Mouse (Mus musculus) lung, embryonic 14.5 days (tissue): ENCODE data around the gene Larp4. TPM values are rescaled to one million over a fixed set of nuclear protein-coding genes. Genes with fewer than 3 reads are reported as not detected.

Experiments used
- ATAC-seq: fragments of 200-750 bp; cut with Nextera tagmentation; 2 replicates; pipeline ENCODE4 v1.8.0; 2017; ENCODE audit warnings: mild to moderate bottlenecking, moderate TSS enrichment, moderate library complexity; ENCODE audit not compliant: insufficient read depth
- DNase-seq: peaks from one replicate; pipeline ENCODE4 v3.0.0-alpha.2; 2015
- H3K27ac ChIP-seq: fragments of 300-500 bp; sonication (generic); 2 replicates; pipeline ENCODE4 v1.5.1; 2014; ENCODE audit warnings: low read depth, mild to moderate bottlenecking, moderate library complexity
- H3K27me3 ChIP-seq: fragments of 300-500 bp; sonication (generic); 2 replicates; pipeline ENCODE4 v1.6.1; 2014; ENCODE audit warnings: low read length, control low read depth; ENCODE audit not compliant: insufficient read depth
- H3K36me3 ChIP-seq: fragments of 300-500 bp; sonication (generic); 2 replicates; pipeline ENCODE4 v1.6.1; 2014; ENCODE audit warnings: control low read depth; ENCODE audit not compliant: insufficient read depth
- H3K4me1 ChIP-seq: fragments of 300-500 bp; sonication (generic); 2 replicates; pipeline ENCODE4 v1.6.1; 2014; ENCODE audit warnings: antibody characterized with exemption, control low read depth; ENCODE audit not compliant: insufficient read depth
- H3K4me2 ChIP-seq: fragments of 300-500 bp; sonication (generic); 2 replicates; pipeline ENCODE4 v1.6.1; 2014; ENCODE audit warnings: mild to moderate bottlenecking
- H3K4me3 ChIP-seq: fragments of 300-500 bp; sonication (generic); 2 replicates; pipeline ENCODE4 v1.5.1; 2014; ENCODE audit warnings: low read depth, low read length
- H3K9ac ChIP-seq: fragments of 300-500 bp; sonication (generic); 2 replicates; pipeline ENCODE4 v1.6.1; 2014
- H3K9me3 ChIP-seq: fragments of 300-500 bp; sonication (generic); 2 replicates; pipeline ENCODE4 v1.6.1; 2016; ENCODE audit warnings: low read depth, low read length, control low read depth
- CTCF ChIP-seq: IDR thresholded peaks from 2 replicates; pipeline ENCODE4 v1.5.1; 2016; ENCODE audit warnings: antibody characterized with exemption, low read depth
- WGBS: fragments of 180-500 bp; shearing (Covaris S2); extraction: QIAGEN DNeasy Blood & Tissue Kit; methylation state at CpG from one replicate; pipeline ENCODE4 v1.1.7; 2014; 5-methylcytosine and 5-hydroxymethylcytosine counted together
- polyA plus RNA-seq: library from polyadenylated mRNA; unstranded; fragments of >200 nt; fragmentation: Nextera tagmentation; extraction: Ambion mirVana; gene quantifications from 2 replicates; pipeline ENCODE4 v1.2.1, GENCODE M21; 2014

Larp4 gene
- polyA plus RNA-seq, 1 experiment from 2014 or later = 39.3 TPM

DNA sequence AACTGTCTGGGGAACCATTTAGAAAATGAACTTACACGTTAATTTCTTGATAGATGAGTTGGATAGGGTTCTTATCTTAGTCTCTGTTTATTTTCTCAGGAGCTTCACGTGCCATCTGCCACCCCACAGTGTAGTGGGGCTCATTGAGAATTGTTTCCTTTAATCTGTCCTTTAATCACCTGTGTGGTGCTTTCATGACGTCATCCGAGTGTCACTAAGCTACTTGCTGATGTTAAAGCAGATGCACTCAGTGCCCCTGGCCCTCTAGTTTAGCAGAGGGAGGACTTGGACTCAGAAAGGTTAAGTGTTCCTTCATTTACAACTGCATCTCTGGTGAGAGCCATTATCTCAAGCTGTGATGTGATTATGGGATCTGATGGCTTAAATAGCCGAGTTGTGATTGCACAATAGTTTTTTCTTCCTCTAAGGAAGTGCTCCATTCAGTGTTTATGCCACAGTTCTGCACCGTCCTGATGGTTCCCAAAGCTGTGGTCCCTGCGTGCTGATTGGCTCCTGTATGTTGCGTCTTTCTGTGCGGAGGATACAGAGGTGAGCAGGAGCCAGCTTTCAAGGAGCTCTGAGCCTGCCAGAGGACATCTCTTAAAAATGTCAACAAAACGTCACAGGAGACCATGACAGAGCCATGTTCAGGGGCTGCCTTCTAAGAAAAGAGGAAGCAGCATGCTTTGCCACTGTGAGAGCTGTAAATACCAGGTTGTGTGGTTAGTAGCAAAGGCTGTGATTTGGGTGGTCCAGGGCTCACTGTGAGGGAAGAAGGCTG is 71.6 kb downstream of the Larp4 start:
- DNase-seq (peak; percentile 36), ATAC-seq (no peak)
- Histone ChIP-seq H3K27me3 (no peaks in the 10 kb centered on the region), H3K9me3 (no peaks in the 10 kb centered on the region), H3K4me1 (peaks cover 15% of the 10 kb centered on the region), H3K4me3 (no peak overlapping the region), H3K4me2 (peak overlapping the region; percentile 76), H3K27ac (no peak overlapping the region), H3K36me3 (0 out of 2 replicates have a peak, but pooled peaks cover 4% of the 10 kb centered on the region), H3K9ac (peak overlapping the region; percentile 35; the same call in 1 of the 2 replicates)
- TF ChIP-seq CTCF = no peak
- 24% methylated on average over 10 of the region's 10 CpGs for WGBS

- Histone ChIP-seq H3K9me3 (no peaks in the 10 kb centered on the region), H3K9ac (peak overlapping the region; percentile 29; the same call in 1 of the 2 replicates), H3K27ac (no peak overlapping the region), H3K36me3 (0 out of 2 replicates have a peak, but pooled peaks cover 4% of the 10 kb centered on the region), H3K4me1 (peaks cover 15% of the 10 kb centered on the region), H3K4me3 (no peak overlapping the region), H3K27me3 (no peaks in the 10 kb centered on the region), H3K4me2 (peak overlapping the region; percentile 20; the same call in 1 of the 2 replicates)
- no peak for TF ChIP-seq CTCF
- DNase-seq (no peak), ATAC-seq (no peak)
- WGBS = 53% methylated on average over 9 of the region's 9 CpGs
These were observed 72.2 kb downstream of the Larp4 start for GRCm38 (mm10) chr15:100042048-100042400.

DNA sequence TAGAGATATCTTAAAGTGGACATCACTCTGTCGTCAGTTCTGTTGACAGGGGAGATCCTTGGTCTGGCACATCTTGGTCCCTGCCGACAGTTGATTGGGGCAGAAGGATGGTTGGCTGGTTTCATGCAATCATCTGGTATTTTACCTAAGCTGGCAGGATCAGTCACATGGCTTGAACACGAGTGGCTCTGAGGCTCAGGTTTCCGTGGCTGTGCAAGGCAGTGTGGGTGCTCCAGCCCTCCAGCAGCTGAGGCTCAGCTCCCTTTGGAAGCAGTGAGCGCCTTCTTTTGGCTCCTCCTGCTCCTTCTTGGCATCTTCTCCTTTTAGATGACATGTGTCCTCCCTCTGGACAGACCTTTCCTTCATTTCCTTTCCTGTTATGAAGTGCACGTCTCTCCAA is 75.7 kb downstream of the Larp4 start:
- H3K9ac ChIP-seq = no peak overlapping the region
- no peaks in the 10 kb centered on the region for H3K9me3 ChIP-seq
- ATAC-seq = no peak
- no peak for TF ChIP-seq CTCF
- no peak overlapping the region for H3K4me2 ChIP-seq
- H3K36me3 ChIP-seq = peaks cover 10% of the 10 kb centered on the region; the same call in 1 of the 2 replicates
- H3K4me1 ChIP-seq = peaks cover 12% of the 10 kb centered on the region
- WGBS = 41% methylated on average over 6 of the region's 6 CpGs
- DNase-seq = no peak
- no peak overlapping the region for H3K4me3 ChIP-seq
- H3K27me3 ChIP-seq = no peaks in the 10 kb centered on the region
- H3K27ac ChIP-seq = no peak overlapping the region

DNA sequence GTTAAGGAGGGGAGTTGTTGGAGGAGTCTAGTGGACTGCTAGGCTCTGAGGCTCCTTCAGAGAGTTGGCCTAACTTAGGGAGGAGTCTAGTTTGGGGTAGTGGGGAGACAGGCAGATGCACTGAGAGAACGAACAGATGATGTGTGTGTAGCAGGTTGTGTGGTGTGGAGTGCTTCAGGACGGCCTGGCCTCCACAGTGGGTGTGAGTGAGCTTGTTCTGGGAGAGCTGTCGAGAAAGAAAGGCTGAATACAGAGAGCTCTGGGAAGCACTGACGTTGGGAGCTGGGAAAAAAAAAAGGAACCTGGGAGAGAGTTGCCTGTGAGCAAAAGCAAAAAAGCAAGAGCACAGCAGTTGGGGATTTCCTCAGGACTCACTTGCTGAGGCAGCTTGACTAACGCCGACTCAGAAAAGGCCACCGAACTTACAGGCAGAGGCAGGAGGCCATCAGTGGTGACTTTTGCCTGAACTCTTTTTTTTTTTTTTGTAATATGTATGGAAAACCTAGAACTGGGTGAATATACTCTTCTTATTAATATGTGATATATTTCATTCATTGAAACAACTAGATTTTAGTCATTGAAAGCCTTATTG is 79.7 kb downstream of the Larp4 start:
- no peak overlapping the region for H3K9ac ChIP-seq
- H3K36me3 ChIP-seq = peaks cover 6% of the 10 kb centered on the region; the same call in 1 of the 2 replicates
- DNase-seq (no peak), ATAC-seq (no peak)
- 75% methylated on average over 7 of the region's 7 CpGs for WGBS
- no peaks in the 10 kb centered on the region for H3K27me3 ChIP-seq
- no peaks in the 10 kb centered on the region; the same call in 1 of the 2 replicates for H3K4me1 ChIP-seq
- no peak for TF ChIP-seq CTCF
- H3K9me3 ChIP-seq = no peaks in the 10 kb centered on the region
- H3K4me3 ChIP-seq = no peak overlapping the region
- no peak overlapping the region for H3K27ac ChIP-seq
- H3K4me2 ChIP-seq = no peak overlapping the region

GRCm38 (mm10) chr15:100050940-100051339 is 81.1 kb downstream of the Larp4 start:
- Histone ChIP-seq H3K4me3 (no peak overlapping the region), H3K27me3 (no peaks in the 10 kb centered on the region), H3K4me2 (no peak overlapping the region), H3K4me1 (no peaks in the 10 kb centered on the region), H3K36me3 (peaks cover 6% of the 10 kb centered on the region; the same call in 1 of the 2 replicates), H3K9me3 (no peaks in the 10 kb centered on the region), H3K9ac (no peak overlapping the region), H3K27ac (no peak overlapping the region)
- DNase-seq (no peak), ATAC-seq (no peak)
- TF ChIP-seq CTCF = no peak
- WGBS = 64% methylated on average over 7 of the region's 7 CpGs

GRCm38 (mm10) chr15:100052726-100053125 is 82.9 kb downstream of the Larp4 start:
- H3K4me1 ChIP-seq = no peaks in the 10 kb centered on the region
- DNase-seq (no peak), ATAC-seq (no peak)
- no peak overlapping the region for H3K4me3 ChIP-seq
- no peaks in the 10 kb centered on the region for H3K9me3 ChIP-seq
- no peak overlapping the region for H3K4me2 ChIP-seq
- no peak overlapping the region; the same call in 1 of the 2 replicates for H3K27ac ChIP-seq
- H3K27me3 ChIP-seq = no peaks in the 10 kb centered on the region
- H3K36me3 ChIP-seq = peaks cover 6% of the 10 kb centered on the region; the same call in 1 of the 2 replicates
- H3K9ac ChIP-seq = no peak overlapping the region
- 56% methylated on average over 3 of the region's 3 CpGs for WGBS
- TF ChIP-seq CTCF = no peak

GRCm38 (mm10) chr15:100056397-100056908 is 86.6 kb downstream of the Larp4 start:
- no peak for TF ChIP-seq CTCF
- no peak overlapping the region for H3K27ac ChIP-seq
- ATAC-seq (no peak), DNase-seq (no peak)
- no peak overlapping the region for H3K9ac ChIP-seq
- no peak overlapping the region for H3K4me3 ChIP-seq
- no peaks in the 10 kb centered on the region; the same call in 1 of the 2 replicates for H3K4me1 ChIP-seq
- H3K27me3 ChIP-seq = no peaks in the 10 kb centered on the region
- no peaks in the 10 kb centered on the region for H3K36me3 ChIP-seq
- H3K9me3 ChIP-seq = no peaks in the 10 kb centered on the region
- 87% methylated on average over 7 of the region's 7 CpGs for WGBS
- no peak overlapping the region for H3K4me2 ChIP-seq
